Mouse (Mus musculus) CH12.LX (cell line): ENCODE data around the gene Tpst2. TPM values are rescaled to one million over a fixed set of nuclear protein-coding genes. Genes with fewer than 3 reads are reported as not detected.

Experiments
- DNase-seq: peaks from one replicate; pipeline ENCODE4 v3.0.0-alpha.2; 2013; ENCODE audit errors: extremely low read depth
- H3K27ac ChIP-seq: 2 replicates; pipeline ENCODE4 v1.5.1; 2012; ENCODE audit warnings: low read depth, mild to moderate bottlenecking, control low read depth, moderate library complexity; ENCODE audit not compliant: insufficient read depth
- H3K27me3 ChIP-seq: replicated peaks from 2 replicates; pipeline ENCODE3; 2012; ENCODE audit warnings: inconsistent platforms
- H3K36me3 ChIP-seq, 2 experiments: replicated peaks in 1 of 2; 2 replicates each; pipeline versions ENCODE3 to v1.6.1; 2012; ENCODE audit warnings: inconsistent platforms in 1 of 2, low read length in 1 of 2, mild to moderate bottlenecking in 1 of 2, mixed read lengths in 1 of 2, moderate library complexity in 1 of 2; ENCODE audit not compliant: control insufficient read depth in 1 of 2, insufficient read depth in 1 of 2
- H3K4me1 ChIP-seq, 2 experiments: 2 replicates each; pipeline ENCODE4 v1.6.1; 2012; ENCODE audit warnings: inconsistent platforms in 1 of 2, moderate library complexity in 1 of 2; ENCODE audit not compliant: insufficient read depth in 2 of 2, control insufficient read depth in 1 of 2
- H3K4me2 ChIP-seq: 2 replicates; pipeline ENCODE4 v1.6.1; 2012; ENCODE audit warnings: low read depth, mild to moderate bottlenecking, control low read depth; ENCODE audit not compliant: poor library complexity, insufficient read depth, severe bottlenecking
- H3K4me3 ChIP-seq, 3 experiments: fragments of 150-350 bp in 1 of 3; sonication (generic) in 1 of 3; replicated peaks in 1 of 3; 2 replicates each; pipeline versions ENCODE3 to v1.5.1; 2011 to 2012; ENCODE audit warnings: low read depth in 2 of 3, low read length in 2 of 3, mild to moderate bottlenecking in 2 of 3, moderate library complexity in 2 of 3, control low read depth in 1 of 3, improper control_type of control experiment in 1 of 3, inconsistent platforms in 1 of 3, mixed read lengths in 1 of 3; ENCODE audit not compliant: poor library complexity in 1 of 3
- H3K79me2 ChIP-seq: replicated peaks from 2 replicates; pipeline ENCODE4 v1.6.1; 2012; ENCODE audit warnings: mild to moderate bottlenecking, moderate library complexity; ENCODE audit not compliant: control insufficient read depth, poor library complexity, insufficient read depth, severe bottlenecking; ENCODE audit errors: extremely low read depth
- H3K9ac ChIP-seq: 2 replicates; pipeline ENCODE4 v1.6.1; 2012; ENCODE audit warnings: low read depth, mild to moderate bottlenecking, control low read depth, moderate library complexity; ENCODE audit not compliant: insufficient read depth
- H3K9me3 ChIP-seq: replicated peaks from 2 replicates; pipeline ENCODE3; 2012; ENCODE audit warnings: low read length, inconsistent platforms, mixed read lengths
- BHLHE40 ChIP-seq: IDR thresholded peaks from 2 replicates; pipeline ENCODE4 v1.6.1; 2011; ENCODE audit warnings: mild to moderate bottlenecking, low read depth, low read length, improper control_type of control experiment
- CHD1 ChIP-seq: IDR thresholded peaks from 2 replicates; pipeline ENCODE4 v1.6.1; 2012; ENCODE audit warnings: low read depth, low read length, improper control_type of control experiment, inconsistent platforms
- CHD2 ChIP-seq: IDR thresholded peaks from 2 replicates; pipeline ENCODE4 v1.6.1; 2011; ENCODE audit warnings: low read length, improper control_type of control experiment
- ELF1 ChIP-seq: IDR thresholded peaks from 2 replicates; pipeline ENCODE4 v1.6.1; 2014; ENCODE audit warnings: low read depth, mild to moderate bottlenecking, inconsistent platforms, low read length, improper control_type of control experiment
- ETS1 ChIP-seq: conservative IDR thresholded peaks from 2 replicates; pipeline ENCODE4 v1.6.1; 2012; ENCODE audit warnings: low read depth, mild to moderate bottlenecking, inconsistent platforms, low read length, improper control_type of control experiment, moderate library complexity
- HCFC1 ChIP-seq: IDR thresholded peaks from 2 replicates; pipeline ENCODE4 v1.6.1; 2012; ENCODE audit warnings: low read depth, mild to moderate bottlenecking, inconsistent platforms, low read length, improper control_type of control experiment
- IRF4 ChIP-seq: IDR thresholded peaks from 2 replicates; pipeline ENCODE4 v1.6.1; 2014; ENCODE audit warnings: low read depth, mild to moderate bottlenecking, inconsistent platforms, low read length, improper control_type of control experiment
- JUN ChIP-seq: IDR thresholded peaks from 2 replicates; pipeline ENCODE4 v1.6.1; 2011; ENCODE audit warnings: low read depth, mild to moderate bottlenecking, low read length, improper control_type of control experiment, moderate library complexity; ENCODE audit not compliant: insufficient read depth
- JUND ChIP-seq: conservative IDR thresholded peaks from 2 replicates; pipeline ENCODE4 v1.6.1; 2011; ENCODE audit warnings: low read depth, low read length, improper control_type of control experiment
- KAT2A ChIP-seq: IDR thresholded peaks from 2 replicates; pipeline ENCODE4 v1.6.1; 2012; ENCODE audit warnings: low read length, improper control_type of control experiment, inconsistent platforms; ENCODE audit not compliant: insufficient replicate concordance
- MAX ChIP-seq: IDR thresholded peaks from 2 replicates; pipeline ENCODE4 v1.6.1; 2011; ENCODE audit warnings: low read length, improper control_type of control experiment
- MAZ ChIP-seq: IDR thresholded peaks from 2 replicates; pipeline ENCODE4 v1.6.1; 2012; ENCODE audit warnings: low read depth, mild to moderate bottlenecking, inconsistent platforms, low read length, improper control_type of control experiment, moderate library complexity
- MEF2A ChIP-seq: IDR thresholded peaks from 2 replicates; pipeline ENCODE4 v1.6.1; 2014; ENCODE audit warnings: low read depth, mild to moderate bottlenecking, inconsistent platforms, low read length, improper control_type of control experiment, borderline replicate concordance
- MYC ChIP-seq: IDR thresholded peaks from 2 replicates; pipeline ENCODE4 v1.6.1; 2011; ENCODE audit warnings: low read depth, mild to moderate bottlenecking, improper control_type of control experiment, low read length
- NELFE ChIP-seq: IDR thresholded peaks from 2 replicates; pipeline ENCODE4 v1.6.1; 2011; ENCODE audit warnings: low read depth, low read length, improper control_type of control experiment
- NRF1 ChIP-seq: IDR thresholded peaks from 2 replicates; pipeline ENCODE4 v1.6.1; 2014; ENCODE audit warnings: low read depth, mild to moderate bottlenecking, inconsistent platforms, low read length, improper control_type of control experiment, moderate library complexity
- PAX5 ChIP-seq: IDR thresholded peaks from 2 replicates; pipeline ENCODE4 v1.6.1; 2012; ENCODE audit warnings: low read length, inconsistent platforms, mixed read lengths
- POLR2A ChIP-seq: IDR thresholded peaks from 2 replicates; pipeline ENCODE4 v1.6.1; 2011; ENCODE audit warnings: low read depth, mild to moderate bottlenecking, improper control_type of control experiment, low read length
- RAD21 ChIP-seq: IDR thresholded peaks from 2 replicates; pipeline ENCODE4 v1.6.1; 2011; ENCODE audit warnings: low read depth, mild to moderate bottlenecking, low read length, improper control_type of control experiment, moderate library complexity
- RCOR1 ChIP-seq: conservative IDR thresholded peaks from 2 replicates; pipeline ENCODE4 v1.6.1; 2012; ENCODE audit warnings: low read depth, mild to moderate bottlenecking, inconsistent platforms, low read length, improper control_type of control experiment
- SIN3A ChIP-seq: IDR thresholded peaks from 2 replicates; pipeline ENCODE4 v1.6.1; 2012; ENCODE audit warnings: low read length, improper control_type of control experiment, inconsistent platforms
- UBTF ChIP-seq: IDR thresholded peaks from 2 replicates; pipeline ENCODE4 v1.6.1; 2012; ENCODE audit warnings: low read depth, mild to moderate bottlenecking, inconsistent platforms, low read length, improper control_type of control experiment, moderate library complexity
- USF1 ChIP-seq: IDR thresholded peaks from 2 replicates; pipeline ENCODE4 v1.6.1; 2014; ENCODE audit warnings: low read depth, mild to moderate bottlenecking, inconsistent platforms, low read length, improper control_type of control experiment
- USF2 ChIP-seq: conservative IDR thresholded peaks from 2 replicates; pipeline ENCODE4 v1.6.1; 2011; ENCODE audit warnings: low read depth, low read length, improper control_type of control experiment
- ZC3H11A ChIP-seq: IDR thresholded peaks from 2 replicates; pipeline ENCODE4 v1.6.1; 2012; ENCODE audit warnings: low read depth, mild to moderate bottlenecking, inconsistent platforms, low read length, improper control_type of control experiment
- ZKSCAN1 ChIP-seq: IDR thresholded peaks from 2 replicates; pipeline ENCODE4 v1.6.1; 2012; ENCODE audit warnings: low read depth, inconsistent platforms, low read length, improper control_type of control experiment, borderline replicate concordance
- ZNF384 ChIP-seq: IDR thresholded peaks from 2 replicates; pipeline ENCODE4 v1.6.1; 2012; ENCODE audit warnings: low read depth, low read length, improper control_type of control experiment, inconsistent platforms
- dilution Hi-C: fragments of 300-500 bp; cut with MboI; formaldehyde crosslinking; loops from 2 replicates; pipeline ENCODE4 v1.14.3; 2020; ENCODE audit warnings: low sequenced_read_pairs; ENCODE audit not compliant: extremely low pct_unique_long_range_greater_than_20kb, extremely low pct_ligation_motif_present
- in situ Hi-C: fragments of 300-500 bp; cut with MboI; formaldehyde crosslinking; loops from 3 replicates; pipeline ENCODE4 v1.14.3; 2019; ENCODE audit warnings: low sequenced_read_pairs, low pct_ligation_motif_present, low pct_unique_long_range_greater_than_20kb, mixed read lengths
- polyA plus RNA-seq: library from polyadenylated mRNA; unstranded; fragments of >175 nt; gene quantifications from 2 replicates; pipeline ENCODE4 v1.2.1, GENCODE M21; 2012; ENCODE audit warnings: low read depth; ENCODE audit not compliant: insufficient read length
- total RNA-seq, 2 experiments: library from RNA; depleted of rRNA; stranded (reverse); fragments of 300-350 nt in 1 of 2; fragments of >200 nt in 1 of 2; gene quantifications; 2 replicates each; pipeline ENCODE4 v1.2.3; 2012 to 2014

The Tpst2 gene
- total and polyA plus RNA-seq, 3 experiments: 12.6 to 20.7 (median 15.6) TPM

DNA sequence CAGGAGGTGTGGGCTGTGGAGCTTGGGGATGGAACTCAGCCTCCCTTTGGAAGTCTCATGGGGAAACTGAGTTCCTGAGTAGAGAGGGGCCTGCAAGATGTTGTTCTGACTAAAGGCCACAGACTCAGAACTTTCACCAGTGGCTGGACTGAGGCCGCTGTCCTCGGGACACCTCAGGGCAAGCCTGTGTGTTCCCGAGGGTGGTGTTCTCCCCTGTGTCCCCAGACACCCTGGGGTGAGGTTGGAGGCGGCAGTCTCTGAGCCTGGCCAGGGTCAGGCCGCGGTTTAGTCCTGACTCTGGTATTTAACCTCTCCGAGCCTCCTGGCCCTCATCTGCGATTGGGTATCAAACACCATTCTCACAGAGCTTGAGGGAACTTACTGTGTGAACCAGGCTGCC is 19.1 kb downstream of the Tpst2 start:
- H3K27ac ChIP-seq: no peak overlapping the region
- no peak for TF ChIP-seq PAX5
- no peak for TF ChIP-seq ELF1
- TF ChIP-seq RCOR1: no peak
- no peak for TF ChIP-seq POLR2A
- TF ChIP-seq CHD2: no peak
- no peak for TF ChIP-seq MEF2A
- no peak for TF ChIP-seq ZKSCAN1
- TF ChIP-seq BHLHE40: no peak
- TF ChIP-seq KAT2A: no peak
- no peak for TF ChIP-seq ETS1
- no peak for TF ChIP-seq NELFE
- no peak for TF ChIP-seq SIN3A
- no peak for TF ChIP-seq MAX
- TF ChIP-seq UBTF: no peak
- TF ChIP-seq MYC: no peak
- H3K4me3 ChIP-seq: no peak overlapping the region
- in situ Hi-C loops: no loop called here
- no peak for DNase-seq
- dilution Hi-C loops: no loop called here
- H3K9ac ChIP-seq: no peak overlapping the region
- H3K4me1 ChIP-seq: peaks cover 2 to 27% of the 10 kb centered on the region in 2 experiments; a peak in 3 of 4 replicates
- no peaks in the 10 kb centered on the region for H3K27me3 ChIP-seq
- H3K79me2 ChIP-seq: no peaks in the 10 kb centered on the region
- no peaks in the 10 kb centered on the region for H3K9me3 ChIP-seq
- no peak overlapping the region for H3K4me2 ChIP-seq
- H3K36me3 ChIP-seq: peaks cover 0 to 19% of the 10 kb centered on the region in 2 experiments

DNA sequence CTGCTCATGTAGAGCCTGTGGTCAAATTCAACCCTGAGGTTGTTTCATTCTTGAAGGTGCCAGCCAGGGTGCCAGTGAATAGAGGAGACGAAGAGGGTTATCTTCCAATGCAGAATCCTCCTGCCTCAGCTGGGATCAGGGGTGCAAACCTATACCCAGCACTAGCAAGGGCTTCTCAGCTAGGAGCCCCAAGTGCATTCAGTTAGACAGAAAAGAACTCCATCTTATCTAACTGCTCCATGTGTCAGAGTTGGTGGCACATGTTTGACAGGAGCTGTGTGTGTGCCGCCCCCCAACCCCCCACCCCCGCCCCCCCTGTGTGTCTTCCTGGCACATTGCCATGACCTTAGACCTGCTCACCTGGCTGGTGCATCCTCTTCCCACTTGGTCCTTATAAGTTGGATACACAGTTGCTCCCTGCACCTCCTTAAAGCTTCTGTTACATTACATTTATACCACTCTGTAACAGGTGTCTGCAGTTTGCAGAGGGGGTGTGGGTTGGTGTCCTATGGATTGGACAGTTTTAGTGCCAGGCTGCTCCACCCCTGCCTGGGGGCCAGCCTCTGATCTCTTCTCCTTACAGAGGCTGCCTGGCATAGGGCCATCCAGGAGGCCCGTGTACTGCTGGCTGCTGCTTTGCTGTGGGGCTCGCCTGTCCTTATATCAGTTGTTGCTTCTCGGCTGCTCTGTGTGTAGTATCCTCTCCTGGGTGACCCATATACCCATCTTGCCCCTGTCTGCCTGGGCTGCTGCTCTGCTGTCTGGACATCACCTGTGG is 20.1 kb downstream of the Tpst2 start:
- dilution Hi-C loops: no loop called here
- no peak overlapping the region for H3K9ac ChIP-seq
- no peak overlapping the region for H3K4me3 ChIP-seq
- H3K27ac ChIP-seq: no peak overlapping the region
- H3K79me2 ChIP-seq: no peaks in the 10 kb centered on the region
- no peaks in the 10 kb centered on the region for H3K9me3 ChIP-seq
- no peaks in the 10 kb centered on the region for H3K27me3 ChIP-seq
- no peak overlapping the region for H3K4me2 ChIP-seq
- no peak for DNase-seq
- in situ Hi-C loops: no loop called here
- TF ChIP-seq IRF4 (no peak), NRF1 (no peak), CHD1 (no peak), MYC (no peak), ZKSCAN1 (no peak), USF1 (no peak), ZC3H11A (no peak), JUN (no peak), HCFC1 (no peak), USF2 (no peak), KAT2A (no peak), MAZ (no peak), MEF2A (no peak), ELF1 (no peak), RAD21 (no peak), SIN3A (no peak), JUND (no peak), ZNF384 (no peak)
- peaks cover 0 to 25% of the 10 kb centered on the region in 2 experiments for H3K36me3 ChIP-seq
- peaks cover 2 to 21% of the 10 kb centered on the region in 2 experiments; a peak in 3 of 4 replicates for H3K4me1 ChIP-seq
